Mouse (Mus musculus): ENCODE data around the gene Lsm4. TPM values are rescaled to one million over a fixed set of nuclear protein-coding genes. Genes with fewer than 3 reads are reported as not detected.

The Lsm4 gene
- total and polyA plus RNA-seq, 2 experiments = 30.8 to 51.8 TPM

- no peak for DNase-seq (ENCODE audit: extremely low read depth, low read depth, low spot score)
- 75% methylated on average over 40 of the region's 40 CpGs for WGBS
- TF ChIP-seq POLR2A (IDR thresholded peaks at IDR 0.05; ENCODE audit: extremely low read depth, insufficient read depth, low read length) (0 out of 2 replicates have a peak, but pooled peaks have one; percentile 24), CTCF (IDR thresholded peaks at IDR 0.05; ENCODE audit: low read depth, low read length) (no peak)
Observed at GRCm38 (mm10) chr8:70716521-70717400, 43.7 kb downstream of the Lsm4 start.

GRCm38 (mm10) chr8:70718297-70718696 is 45.2 kb downstream of the Lsm4 start, which contains the start of gene Gm3336:
Gene Gm3336 (plus strand): TSS chr8:70718543.
- H3K27me3 ChIP-seq (ENCODE audit: control insufficient read depth, insufficient read depth, low read length) = no peaks in the 10 kb centered on the region
- WGBS = 4% methylated on average over 19 of the region's 19 CpGs
- H3K4me3 ChIP-seq (ENCODE audit: insufficient read depth, low read depth, low read length) = no peak within 1 kb of the TSS
- peak within 1 kb of the TSS; percentile 40 for H3K9ac ChIP-seq (ENCODE audit: low read depth, low read length)
- DNase-seq (ENCODE audit: extremely low read depth, low read depth, low spot score) = no peak
- H3K36me3 ChIP-seq (ENCODE audit: control insufficient read depth, insufficient read depth, low read length) = no peaks in the 10 kb centered on the region
- peaks cover 9% of the 10 kb centered on the region; the same call in 1 of the 2 replicates for H3K79me2 ChIP-seq (ENCODE audit: control insufficient read depth, insufficient read depth, low read length)
- no peak within 1 kb of the TSS for H3K27ac ChIP-seq (replicated peaks; ENCODE audit: insufficient read depth, low read depth, low read length)
- H3K4me1 ChIP-seq (ENCODE audit: control insufficient read depth, insufficient read depth, low read length) = peaks cover 16% of the 10 kb centered on the region
- TF ChIP-seq POLR2A (IDR thresholded peaks at IDR 0.05; ENCODE audit: extremely low read depth, insufficient read depth, low read length) (peak; percentile 51; the same call in 1 of the 2 replicates), CTCF (IDR thresholded peaks at IDR 0.05; ENCODE audit: low read depth, low read length) (peak; percentile 90)

More at GRCm38 (mm10) chr8:70716521-70717400, 43.7 kb downstream of the Lsm4 start:
- Histone ChIP-seq H3K4me3 (ENCODE audit: insufficient read depth, low read depth, low read length) (no peak overlapping the region), H3K27ac (replicated peaks; ENCODE audit: insufficient read depth, low read depth, low read length) (no peak overlapping the region), H3K36me3 (ENCODE audit: control insufficient read depth, insufficient read depth, low read length) (no peaks in the 10 kb centered on the region), H3K9ac (ENCODE audit: low read depth, low read length) (no peak overlapping the region), H3K79me2 (ENCODE audit: control insufficient read depth, insufficient read depth, low read length) (peaks cover 3% of the 10 kb centered on the region; the same call in 1 of the 2 replicates), H3K27me3 (ENCODE audit: control insufficient read depth, insufficient read depth, low read length) (no peaks in the 10 kb centered on the region), H3K4me1 (ENCODE audit: control insufficient read depth, insufficient read depth, low read length) (peaks cover 12% of the 10 kb centered on the region)

GRCm38 (mm10) chr8:70719796-70720270 is 46.8 kb downstream of the Lsm4 start:
- H3K9ac ChIP-seq (ENCODE audit: low read depth, low read length) = no peak overlapping the region
- no peaks in the 10 kb centered on the region for H3K36me3 ChIP-seq (ENCODE audit: control insufficient read depth, insufficient read depth, low read length)
- no peak overlapping the region for H3K4me3 ChIP-seq (ENCODE audit: insufficient read depth, low read depth, low read length)
- TF ChIP-seq CTCF (IDR thresholded peaks at IDR 0.05; ENCODE audit: low read depth, low read length) (no peak), POLR2A (IDR thresholded peaks at IDR 0.05; ENCODE audit: extremely low read depth, insufficient read depth, low read length) (no peak)
- no peaks in the 10 kb centered on the region for H3K27me3 ChIP-seq (ENCODE audit: control insufficient read depth, insufficient read depth, low read length)
- WGBS = 25% methylated on average over 9 of the region's 9 CpGs
- DNase-seq (ENCODE audit: extremely low read depth, low read depth, low spot score) = peak; percentile 95
- peaks cover 9% of the 10 kb centered on the region; the same call in 1 of the 2 replicates for H3K79me2 ChIP-seq (ENCODE audit: control insufficient read depth, insufficient read depth, low read length)
- peaks cover 21% of the 10 kb centered on the region for H3K4me1 ChIP-seq (ENCODE audit: control insufficient read depth, insufficient read depth, low read length)
- H3K27ac ChIP-seq (replicated peaks; ENCODE audit: insufficient read depth, low read depth, low read length) = peak overlapping the region; percentile 65

GRCm38 (mm10) chr8:70720739-70721138 is 47.7 kb downstream of the Lsm4 start:
- H3K4me3 ChIP-seq (ENCODE audit: insufficient read depth, low read depth, low read length) = no peak overlapping the region
- peak; percentile 97 for TF ChIP-seq CTCF (IDR thresholded peaks at IDR 0.05; ENCODE audit: low read depth, low read length)
- TF ChIP-seq POLR2A (IDR thresholded peaks at IDR 0.05; ENCODE audit: extremely low read depth, insufficient read depth, low read length) = no peak
- peaks cover 9% of the 10 kb centered on the region; the same call in 1 of the 2 replicates for H3K79me2 ChIP-seq (ENCODE audit: control insufficient read depth, insufficient read depth, low read length)
- H3K36me3 ChIP-seq (ENCODE audit: control insufficient read depth, insufficient read depth, low read length) = no peaks in the 10 kb centered on the region
- peak overlapping the region; percentile 50 for H3K9ac ChIP-seq (ENCODE audit: low read depth, low read length)
- WGBS = 2% methylated on average over 3 of the region's 3 CpGs
- peak; percentile 82 for DNase-seq (ENCODE audit: extremely low read depth, low read depth, low spot score)
- no peaks in the 10 kb centered on the region for H3K27me3 ChIP-seq (ENCODE audit: control insufficient read depth, insufficient read depth, low read length)
- peak overlapping the region; percentile 65 for H3K27ac ChIP-seq (replicated peaks; ENCODE audit: insufficient read depth, low read depth, low read length)
- peaks cover 23% of the 10 kb centered on the region for H3K4me1 ChIP-seq (ENCODE audit: control insufficient read depth, insufficient read depth, low read length)

- H3K27me3 ChIP-seq (ENCODE audit: control insufficient read depth, insufficient read depth, low read length) = no peaks in the 10 kb centered on the region
- peak overlapping the region; percentile 76 for H3K9ac ChIP-seq (ENCODE audit: low read depth, low read length)
- no peaks in the 10 kb centered on the region for H3K36me3 ChIP-seq (ENCODE audit: control insufficient read depth, insufficient read depth, low read length)
- no peak overlapping the region; the same call in 1 of the 2 replicates for H3K4me3 ChIP-seq (ENCODE audit: insufficient read depth, low read depth, low read length)
- DNase-seq (ENCODE audit: extremely low read depth, low read depth, low spot score) = no peak
- H3K4me1 ChIP-seq (ENCODE audit: control insufficient read depth, insufficient read depth, low read length) = peaks cover 23% of the 10 kb centered on the region
- H3K79me2 ChIP-seq (ENCODE audit: control insufficient read depth, insufficient read depth, low read length) = peaks cover 9% of the 10 kb centered on the region; the same call in 1 of the 2 replicates
- 81% methylated on average over 8 of the region's 8 CpGs for WGBS
- H3K27ac ChIP-seq (replicated peaks; ENCODE audit: insufficient read depth, low read depth, low read length) = peak overlapping the region; percentile 93
- TF ChIP-seq POLR2A (IDR thresholded peaks at IDR 0.05; ENCODE audit: extremely low read depth, insufficient read depth, low read length) (no peak), CTCF (IDR thresholded peaks at IDR 0.05; ENCODE audit: low read depth, low read length) (no peak)
Observed at GRCm38 (mm10) chr8:70721601-70722000, 48.6 kb downstream of the Lsm4 start.

All from liver, adult 2 months (tissue).